Mouse (Mus musculus): ENCODE measurements around the gene Tap1.

Tap1 gene

DNA sequence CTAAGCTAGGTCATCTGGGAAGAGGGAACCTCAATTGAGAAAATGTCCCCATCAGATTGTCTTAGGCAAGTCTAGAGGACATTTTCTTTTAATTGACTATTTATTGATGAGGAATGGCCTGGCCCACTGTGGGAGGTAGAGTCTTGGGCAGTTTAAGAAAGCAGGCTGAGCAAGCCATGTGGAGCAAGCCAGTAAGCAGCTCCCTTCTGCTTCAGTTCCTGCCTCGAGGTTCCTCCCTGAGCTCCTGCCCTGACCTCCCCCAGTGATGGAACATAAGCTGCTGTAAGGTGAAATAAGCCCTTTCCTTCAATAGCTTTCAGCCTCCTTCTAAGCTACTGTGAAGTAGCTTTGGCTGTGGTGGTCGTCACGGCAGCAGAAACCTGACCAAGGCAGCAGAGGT, 50.4 kb downstream of the Tap1 start:
- no peak for DNase-seq

GRCm38 (mm10) chr17:34238706-34239105, 51.4 kb downstream of the Tap1 start, which contains the start of gene H2-Ob:
Gene H2-Ob, plus strand, starts transcription at chr17:34238903.
- DNase-seq: no peak

DNA sequence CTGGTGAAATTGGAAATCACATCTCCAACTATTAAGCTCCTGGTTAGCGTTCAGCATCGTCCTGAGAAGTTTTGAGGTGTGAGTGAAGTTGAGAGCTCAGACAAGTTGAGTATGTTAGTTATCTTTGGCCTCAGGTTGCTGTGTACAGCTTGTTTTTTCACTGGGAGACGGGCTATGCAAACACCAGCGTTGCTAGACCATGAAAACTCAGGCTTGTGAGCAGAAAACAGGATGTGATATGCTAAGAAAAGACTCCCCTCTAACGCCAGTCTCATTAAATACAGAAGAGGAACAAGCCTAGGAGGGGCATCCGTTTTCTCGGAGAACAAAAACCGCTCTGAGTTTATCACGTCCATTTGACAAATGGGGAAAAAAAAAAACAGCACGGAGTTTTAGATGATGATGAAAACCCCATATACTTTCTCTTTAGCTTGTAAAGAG, 52.3 kb downstream of the Tap1 start:
- no peak for DNase-seq

DNA sequence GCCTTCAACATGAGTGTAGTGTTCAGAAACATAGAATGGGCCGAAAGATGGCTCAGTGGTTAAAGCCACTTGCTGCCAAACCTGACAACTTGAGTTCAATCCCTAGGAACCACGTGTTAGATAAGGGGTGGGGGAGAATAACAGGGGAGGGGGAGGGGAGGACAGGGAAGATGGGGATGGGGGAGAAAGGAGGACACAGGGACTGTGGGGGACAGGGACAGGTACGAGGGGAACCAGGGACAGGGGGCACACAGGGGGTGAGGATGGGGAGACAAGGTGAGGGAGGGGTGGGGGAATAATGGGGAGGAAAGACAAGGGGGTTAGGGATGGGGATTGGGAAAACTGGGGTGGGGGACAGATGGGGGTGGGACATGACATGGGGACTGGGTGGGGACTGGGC, 53.0 kb downstream of the Tap1 start:
- DNase-seq: no peak

DNA sequence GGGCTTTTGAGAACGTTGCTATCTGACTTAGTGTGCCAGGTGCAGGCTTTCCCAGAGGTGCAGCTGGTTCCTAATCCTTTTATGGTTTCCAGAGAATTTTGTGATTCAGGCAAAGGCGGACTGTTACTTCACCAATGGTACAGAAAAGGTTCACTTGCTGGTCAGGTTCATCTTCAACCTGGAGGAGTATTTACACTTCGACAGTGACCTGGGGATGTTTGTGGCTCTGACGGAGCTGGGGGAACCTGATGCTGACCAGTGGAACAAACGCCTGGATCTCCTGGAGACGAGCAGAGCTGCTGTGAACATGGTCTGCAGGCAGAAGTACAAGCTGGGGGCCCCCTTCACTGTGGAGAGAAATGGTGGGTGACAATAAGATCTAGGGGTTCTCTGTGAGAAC, 53.6 kb downstream of the Tap1 start:
- DNase-seq: no peak

- no peak for DNase-seq
Measured at GRCm38 (mm10) chr17:34244656-34245055, 57.3 kb downstream of the Tap1 start.
